Mouse (Mus musculus) embryonic fibroblast, embryonic 13.5 days (primary cell): ENCODE data around the gene Eif3g.

Experiments
- CTCF ChIP-seq: IDR thresholded peaks from 2 replicates; pipeline ENCODE4 v1.5.1; 2011; ENCODE audit warnings: mild to moderate bottlenecking, control low read depth, low read length, moderate library complexity, borderline replicate concordance; ENCODE audit not compliant: insufficient read depth
- POLR2A ChIP-seq: IDR thresholded peaks from 2 replicates; pipeline ENCODE4 v1.6.1; 2011; ENCODE audit warnings: low read depth, mild to moderate bottlenecking, control low read depth, low read length, moderate library complexity

- no peak for TF ChIP-seq CTCF
- no peak for TF ChIP-seq POLR2A
Observed at GRCm38 (mm10) chr9:20872991-20873390, 25.4 kb downstream of the Eif3g start.
